Mouse (Mus musculus) CH12F3 (cell line): ENCODE measurements around the gene Spryd3.
"Not testable (repeated sequence)": the region's sequence is repeated elsewhere in the genome, so short reads cannot be mapped to it uniquely, and the experiment has no call there.

Experiments
- in situ Hi-C: fragments of 300-500 bp; cut with MboI; formaldehyde crosslinking; loops from 2 replicates; pipeline ENCODE4 v1.14.3; 2020; ENCODE audit warnings: low sequenced_read_pairs

Gene Spryd3

GRCm38 (mm10) chr15:102136129-102136758 is at the start of gene Spryd3:
Gene Spryd3, minus strand, starts transcription at chr15:102136234.
- in situ Hi-C loops, result no loop called here

- in situ Hi-C loops, result no loop called here
Observed at GRCm38 (mm10) chr15:102183076-102183475, 47.0 kb upstream of the Spryd3 start.

- in situ Hi-C loops, result no loop called here
Observed at GRCm38 (mm10) chr15:102179924-102180323, 43.9 kb upstream of the Spryd3 start.

GRCm38 (mm10) chr15:102179106-102179505 is 43.1 kb upstream of the Spryd3 start:
- in situ Hi-C loops, result no loop called here

GRCm38 (mm10) chr15:102178279-102178678 is 42.2 kb upstream of the Spryd3 start:
- in situ Hi-C loops, result no loop called here

GRCm38 (mm10) chr15:102177417-102177816 is 41.4 kb upstream of the Spryd3 start:
- in situ Hi-C loops, result no loop called here

GRCm38 (mm10) chr15:102176571-102177316 is 40.7 kb upstream of the Spryd3 start:
- in situ Hi-C loops, result no loop called here

GRCm38 (mm10) chr15:102175736-102176319 is 39.8 kb upstream of the Spryd3 start:
- in situ Hi-C loops, result no loop called here

GRCm38 (mm10) chr15:102173581-102173980 is 37.5 kb upstream of the Spryd3 start:
- in situ Hi-C loops, result no loop called here

GRCm38 (mm10) chr15:102169064-102169463 is 33.0 kb upstream of the Spryd3 start:
- in situ Hi-C loops, result no loop called here

- in situ Hi-C loops, result no loop called here
Observed at GRCm38 (mm10) chr15:102167620-102168021, 31.6 kb upstream of the Spryd3 start.

GRCm38 (mm10) chr15:102165468-102166100 is 29.6 kb upstream of the Spryd3 start:
- in situ Hi-C loops, result no loop called here

GRCm38 (mm10) chr15:102163900-102164693 is 28.1 kb upstream of the Spryd3 start:
- in situ Hi-C loops, result no loop called here

- in situ Hi-C loops, result no loop called here
Observed at GRCm38 (mm10) chr15:102160415-102161060, 24.5 kb upstream of the Spryd3 start.

GRCm38 (mm10) chr15:102156836-102157235 is 20.8 kb upstream of the Spryd3 start:
- in situ Hi-C loops, result no loop called here

- in situ Hi-C loops, result not testable (repeated sequence)
Observed at GRCm38 (mm10) chr15:102155006-102155405, 19.0 kb upstream of the Spryd3 start.

- in situ Hi-C loops, result no loop called here
Observed at GRCm38 (mm10) chr15:102152646-102153045, 16.6 kb upstream of the Spryd3 start.

- in situ Hi-C loops, result no loop called here
Observed at GRCm38 (mm10) chr15:102150301-102151135, 14.5 kb upstream of the Spryd3 start, which contains the start of gene Soat2. Gene Soat2, plus strand, starts transcription at chr15:102150526.

GRCm38 (mm10) chr15:102149561-102149960 is 13.5 kb upstream of the Spryd3 start:
- in situ Hi-C loops, result no loop called here
